Mouse (Mus musculus) 416B (cell line): ENCODE measurements around the gene Otop2.
A peak's percentile ranks its signal among the peaks of the same experiment; 100 is the strongest.

Experiments
- DNase-seq: peaks from one replicate; pipeline ENCODE4 v3.0.0; 2011; ENCODE audit warnings: low read depth

Gene Otop2

GRCm38 (mm10) chr11:115276780-115277603, 30.0 kb upstream of the Otop2 start, which contains the start of gene Fdxr:
Fdxr (minus strand) TSS chr11:115277050.
- DNase-seq: peak; percentile 100

GRCm38 (mm10) chr11:115277604-115277975, 29.4 kb upstream of the Otop2 start:
- no peak for DNase-seq

GRCm38 (mm10) chr11:115278176-115278575, 28.8 kb upstream of the Otop2 start:
- DNase-seq: peak; percentile 14

- DNase-seq: peak; percentile 97
Observed at GRCm38 (mm10) chr11:115279726-115280125, 27.2 kb upstream of the Otop2 start.

GRCm38 (mm10) chr11:115282295-115282694, 24.7 kb upstream of the Otop2 start:
- DNase-seq: no peak

- no peak for DNase-seq
Observed at GRCm38 (mm10) chr11:115282723-115283485, 24.1 kb upstream of the Otop2 start.

- DNase-seq: no peak
Observed at GRCm38 (mm10) chr11:115283486-115283765, 23.5 kb upstream of the Otop2 start.

GRCm38 (mm10) chr11:115283891-115284620, 22.9 kb upstream of the Otop2 start:
- DNase-seq: no peak

- DNase-seq: peak; percentile 49
Observed at GRCm38 (mm10) chr11:115285282-115285681, 21.7 kb upstream of the Otop2 start.

GRCm38 (mm10) chr11:115286201-115286993, 20.6 kb upstream of the Otop2 start:
- no peak for DNase-seq

- DNase-seq: peak; percentile 69
Observed at GRCm38 (mm10) chr11:115287386-115287785, 19.6 kb upstream of the Otop2 start.

GRCm38 (mm10) chr11:115288305-115288704, 18.7 kb upstream of the Otop2 start:
- DNase-seq: no peak

GRCm38 (mm10) chr11:115289885-115290284, 17.1 kb upstream of the Otop2 start:
- peak; percentile 60 for DNase-seq

- no peak for DNase-seq
Observed at GRCm38 (mm10) chr11:115290314-115290713, 16.6 kb upstream of the Otop2 start.

GRCm38 (mm10) chr11:115290919-115291318, 16.0 kb upstream of the Otop2 start:
- peak; percentile 21 for DNase-seq

- DNase-seq: no peak
Observed at GRCm38 (mm10) chr11:115291503-115291902, 15.5 kb upstream of the Otop2 start.

- DNase-seq: peak; percentile 75
Observed at GRCm38 (mm10) chr11:115292631-115293375, 14.2 kb upstream of the Otop2 start.

GRCm38 (mm10) chr11:115295939-115296338, 11.0 kb upstream of the Otop2 start:
- DNase-seq: no peak

GRCm38 (mm10) chr11:115296471-115297210, 10.3 kb upstream of the Otop2 start:
- DNase-seq: no peak

GRCm38 (mm10) chr11:115297214-115297826, 9.6 kb upstream of the Otop2 start, which contains the start of gene Fads6:
Fads6 (minus strand) TSS chr11:115297663.
- no peak for DNase-seq
